Mouse (Mus musculus) left cerebral cortex, postnatal 10 days (tissue): ENCODE measurements around the gene Cideb. TPM values are rescaled to one million over a fixed set of nuclear protein-coding genes. Genes with fewer than 3 reads are reported as not detected.
A peak's percentile ranks its signal among the peaks of the same experiment; 100 is the strongest.

Experiments
- DNase-seq, 2 experiments: peaks; one replicate each; pipeline ENCODE4 v3.0.0; 2021 to 2022; ENCODE audit warnings: low spot score in 2 of 2, mixed read lengths in 1 of 2; ENCODE audit errors: extremely low spot score in 1 of 2
- intact Hi-C: fragments of 180-260 bp; cut with DNase I; formaldehyde crosslinking; loops from one replicate; pipeline ENCODE4 v1.15.1; 2025
- total RNA-seq, 2 experiments: library from RNA; stranded (reverse); gene quantifications; 2 replicates each; pipeline ENCODE4 v1.2.3; 2021

Cideb gene
- total RNA-seq, 2 experiments from 2014 or later, result 0.49 to 0.84 TPM

GRCm38 (mm10) chr14:55768555-55768954 lies 10.3 kb upstream of the Cideb start:
- intact Hi-C loops, result no loop called here

GRCm38 (mm10) chr14:55767519-55768414 lies 9.5 kb upstream of the Cideb start:
- intact Hi-C loops, result no loop called here

More at GRCm38 (mm10) chr14:55768555-55768954, 10.3 kb upstream of the Cideb start:
- DNase-seq, result no peak

GRCm38 (mm10) chr14:55765696-55766095 lies 7.4 kb upstream of the Cideb start, which contains the start of gene Ltb4r1:
Gene Ltb4r1, plus strand, starts transcription at chr14:55765962.
- intact Hi-C loops, result no loop called here
- no peak for DNase-seq

More at GRCm38 (mm10) chr14:55767519-55768414, 9.5 kb upstream of the Cideb start:
- peak in 1 of 2 experiments; percentile 74 for DNase-seq

GRCm38 (mm10) chr14:55763166-55763565 lies 4.9 kb upstream of the Cideb start:
- no peak for DNase-seq
- intact Hi-C loops, result loop anchor here (5.0 kb wide), 1 partner anchor 154 kb away; no protein-coding TSS in a partner anchor

GRCm38 (mm10) chr14:55762001-55762821 lies 4.0 kb upstream of the Cideb start:
- peak; percentile 31 to 74 for DNase-seq
- intact Hi-C loops, result loop anchor here (5.0 kb wide), 1 partner anchor 155 kb away; no protein-coding TSS in a partner anchor

GRCm38 (mm10) chr14:55761163-55761562 lies 2.9 kb upstream of the Cideb start, which contains the start of gene Ltb4r2:
Gene Ltb4r2, plus strand, starts transcription at chr14:55761428.
- DNase-seq, result no peak
- intact Hi-C loops, result loop anchor here (5.0 kb wide), 1 partner anchor 156 kb away; no protein-coding TSS in a partner anchor

GRCm38 (mm10) chr14:55760156-55760555 lies 1.9 kb upstream of the Cideb start:
- peak; percentile 79 to 85 for DNase-seq
- intact Hi-C loops, result loop anchor here (5.0 kb wide), 1 partner anchor 157 kb away; no protein-coding TSS in a partner anchor

GRCm38 (mm10) chr14:55757566-55757965 lies 692 bp downstream of the Cideb start:
- DNase-seq, result no peak
- intact Hi-C loops, result no loop called here

GRCm38 (mm10) chr14:55747051-55747847 lies 11.0 kb downstream of the Cideb start:
- intact Hi-C loops, result no loop called here
- no peak for DNase-seq

GRCm38 (mm10) chr14:55745861-55746237 lies 12.4 kb downstream of the Cideb start:
- intact Hi-C loops, result no loop called here
- DNase-seq, result no peak

- DNase-seq, result peak; percentile 77 to 93
- intact Hi-C loops, result no loop called here
These were observed 12.9 kb downstream of the Cideb start, which contains the start of the genes Dhrs1 and Nop9 for GRCm38 (mm10) chr14:55745180-55745860. Gene Dhrs1, minus strand, starts transcription at chr14:55745690. Gene Nop9, plus strand, starts transcription at chr14:55745693.

GRCm38 (mm10) chr14:55743711-55744110 lies 14.5 kb downstream of the Cideb start:
- intact Hi-C loops, result loop anchor here (1.0 kb wide), 1 partner anchor 60 kb away; no protein-coding TSS in a partner anchor
- peak; percentile 75 to 79 for DNase-seq

- intact Hi-C loops, result no loop called here
- DNase-seq, result no peak
These were observed 21.1 kb downstream of the Cideb start for GRCm38 (mm10) chr14:55737086-55737687.

- intact Hi-C loops, result no loop called here
- no peak for DNase-seq
These were observed 22.5 kb downstream of the Cideb start for GRCm38 (mm10) chr14:55735758-55736157.

GRCm38 (mm10) chr14:55735334-55735733 lies 22.9 kb downstream of the Cideb start:
- no peak for DNase-seq
- intact Hi-C loops, result no loop called here

- no peak for DNase-seq
- intact Hi-C loops, result no loop called here
These were observed 23.4 kb downstream of the Cideb start for GRCm38 (mm10) chr14:55734869-55735268.

- no peak for DNase-seq
- intact Hi-C loops, result no loop called here
These were observed 24.4 kb downstream of the Cideb start for GRCm38 (mm10) chr14:55733889-55734288.
